Mouse (Mus musculus) intestine, embryonic 15.5 days (tissue): ENCODE measurements at regions not wholly inside any gene's neighbourhood (a gene's known extent, or its start where the extent isn't known, plus 50 kb on each side); places are given as distances from the start of the nearest gene placed in this dataset.
"Not testable (repeated sequence)": the region's sequence is repeated elsewhere in the genome, so short reads cannot be mapped to it uniquely, and the experiment has no call there.

Experiments
- ATAC-seq: fragments of 200-750 bp; cut with Nextera tagmentation; 2 replicates; pipeline ENCODE4 v1.8.0; 2017; ENCODE audit warnings: moderate TSS enrichment, moderate library complexity
- H3K27ac ChIP-seq: fragments of 300-500 bp; sonication (generic); 2 replicates; pipeline ENCODE4 v1.5.1; 2015; ENCODE audit warnings: mild to moderate bottlenecking, inconsistent platforms
- H3K27me3 ChIP-seq: fragments of 300-500 bp; sonication (generic); replicated peaks from 2 replicates; pipeline ENCODE4 v1.6.1; 2015; ENCODE audit warnings: inconsistent platforms
- H3K36me3 ChIP-seq: fragments of 300-500 bp; sonication (generic); 2 replicates; pipeline ENCODE4 v1.6.1; 2015; ENCODE audit warnings: inconsistent platforms
- H3K4me1 ChIP-seq: fragments of 300-500 bp; sonication (generic); replicated peaks from 2 replicates; pipeline ENCODE4 v1.6.1; 2015; ENCODE audit warnings: inconsistent platforms
- H3K4me2 ChIP-seq: fragments of 300-500 bp; sonication (generic); replicated peaks from 2 replicates; pipeline ENCODE4 v1.6.1; 2015; ENCODE audit warnings: mild to moderate bottlenecking, inconsistent platforms
- H3K4me3 ChIP-seq: fragments of 300-500 bp; sonication (generic); replicated peaks from 2 replicates; pipeline ENCODE4 v1.5.1; 2015; ENCODE audit warnings: inconsistent platforms
- H3K9ac ChIP-seq: fragments of 300-500 bp; sonication (generic); 2 replicates; pipeline ENCODE4 v1.6.1; 2015; ENCODE audit warnings: inconsistent platforms
- H3K9me3 ChIP-seq: fragments of 300-500 bp; sonication (generic); 2 replicates; pipeline ENCODE4 v1.6.1; 2016; ENCODE audit warnings: inconsistent platforms
- WGBS: fragments of 180-500 bp; shearing (Covaris S2); methylation state at CpG from one replicate; pipeline ENCODE4 v1.1.7; 2015; 5-methylcytosine and 5-hydroxymethylcytosine counted together

DNA sequence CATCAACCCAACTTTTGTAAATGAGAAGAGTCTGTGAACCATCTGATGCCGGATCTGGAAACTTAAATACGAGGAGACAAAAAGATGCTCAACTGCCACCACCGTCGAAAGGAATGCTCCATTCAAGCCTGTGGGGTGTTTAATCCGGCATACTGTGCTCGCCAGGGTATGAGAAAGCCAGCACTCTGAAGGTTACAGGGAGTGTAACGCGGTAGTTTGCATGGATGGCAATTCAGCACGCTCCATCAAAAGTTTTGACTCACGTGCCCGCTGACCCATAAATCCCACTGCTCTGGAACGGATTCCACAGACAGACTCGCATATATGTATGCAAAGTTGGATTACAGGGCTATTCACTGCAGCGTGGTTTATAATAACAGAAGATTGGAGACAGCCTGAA lies 84.0 kb upstream of the Top1 start:
- WGBS = 70% methylated on average over 14 of the region's 14 CpGs
- H3K9me3 ChIP-seq = no peaks in the 10 kb centered on the region
- no peaks in the 10 kb centered on the region for H3K4me1 ChIP-seq
- H3K4me2 ChIP-seq = no peak overlapping the region
- H3K9ac ChIP-seq = no peak overlapping the region
- no peaks in the 10 kb centered on the region for H3K36me3 ChIP-seq
- H3K27ac ChIP-seq = no peak overlapping the region
- no peaks in the 10 kb centered on the region for H3K27me3 ChIP-seq
- no peak overlapping the region for H3K4me3 ChIP-seq
- no peak for ATAC-seq

- 90% methylated on average over 4 of the region's 4 CpGs for WGBS
- no peaks in the 10 kb centered on the region for H3K36me3 ChIP-seq
- H3K9me3 ChIP-seq = no peaks in the 10 kb centered on the region
- no peak overlapping the region for H3K4me3 ChIP-seq
- ATAC-seq = no peak
- H3K27ac ChIP-seq = no peak overlapping the region
- H3K9ac ChIP-seq = no peak overlapping the region
- H3K4me2 ChIP-seq = no peak overlapping the region
- no peaks in the 10 kb centered on the region for H3K4me1 ChIP-seq
- no peaks in the 10 kb centered on the region for H3K27me3 ChIP-seq
These were observed 77.9 kb upstream of the Top1 start for GRCm38 (mm10) chr2:160567813-160568212.

- no peaks in the 10 kb centered on the region for H3K4me1 ChIP-seq
- no peak for ATAC-seq
- H3K9ac ChIP-seq = no peak overlapping the region
- H3K27ac ChIP-seq = no peak overlapping the region
- no peak overlapping the region for H3K4me2 ChIP-seq
- 81% methylated on average over 5 of the region's 5 CpGs for WGBS
- H3K36me3 ChIP-seq = no peaks in the 10 kb centered on the region
- H3K4me3 ChIP-seq = no peak overlapping the region
- no peaks in the 10 kb centered on the region for H3K9me3 ChIP-seq
- no peaks in the 10 kb centered on the region for H3K27me3 ChIP-seq
These were observed 76.2 kb upstream of the Top1 start for GRCm38 (mm10) chr2:160569496-160569895.

DNA sequence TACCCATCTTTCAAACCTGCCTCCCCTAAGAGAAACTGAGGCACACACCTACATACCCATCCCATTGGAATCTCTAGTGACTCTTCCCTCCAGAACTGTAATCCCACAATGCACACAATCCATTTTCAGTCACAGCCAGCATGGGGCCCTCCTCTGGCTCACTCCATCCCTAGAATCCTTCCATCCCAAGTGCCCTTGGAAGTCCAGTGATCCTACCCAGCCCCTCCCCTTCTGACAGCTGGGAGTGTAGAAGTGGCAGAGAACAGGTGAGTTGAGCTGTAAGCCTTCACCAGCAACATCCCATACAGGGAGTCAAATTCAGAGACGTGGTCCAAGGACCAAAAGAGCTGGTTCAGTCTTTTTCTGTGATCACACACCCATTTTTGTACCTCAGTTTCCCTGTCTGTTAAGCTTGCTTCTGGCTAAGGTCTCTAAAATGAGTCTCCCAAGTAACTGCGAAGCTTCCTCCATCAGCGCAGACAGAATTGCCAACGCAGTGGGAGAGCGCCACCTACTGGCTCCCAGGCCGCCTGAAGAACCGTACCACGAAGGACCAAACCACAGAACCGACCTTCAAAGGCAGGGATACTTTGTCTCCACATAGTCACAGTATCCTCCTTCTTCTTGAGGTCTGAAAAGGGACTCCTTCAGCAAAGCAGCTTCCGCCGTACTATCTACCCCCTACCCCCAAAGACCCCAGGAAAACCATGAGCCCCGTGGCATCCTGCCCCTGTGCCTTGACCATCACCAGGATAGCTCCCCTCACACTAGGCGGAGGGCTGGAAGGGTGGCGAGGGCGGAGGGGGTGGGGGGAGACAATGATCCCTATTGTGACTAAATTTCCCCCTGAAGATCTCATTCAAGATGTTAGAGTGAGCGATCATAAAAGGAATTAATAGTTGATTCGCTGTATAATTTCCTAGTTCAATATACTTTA lies 67.0 kb upstream of the Top1 start:
- Histone ChIP-seq H3K36me3 (no peaks in the 10 kb centered on the region), H3K27ac (no peak overlapping the region), H3K4me1 (0 out of 2 replicates have a peak, but pooled peaks cover 2% of the 10 kb centered on the region), H3K4me3 (no peak overlapping the region), H3K9ac (no peak overlapping the region), H3K4me2 (no peak overlapping the region), H3K27me3 (peaks cover 30% of the 10 kb centered on the region), H3K9me3 (no peaks in the 10 kb centered on the region)
- peak; percentile 51; the same call in 1 of the 2 replicates for ATAC-seq
- 13% methylated on average over 17 of the region's 17 CpGs for WGBS

GRCm38 (mm10) chr2:160580250-160580649 lies 65.4 kb upstream of the Top1 start:
- ATAC-seq = no peak
- 0 out of 2 replicates have a peak, but pooled peaks cover 2% of the 10 kb centered on the region for H3K4me1 ChIP-seq

DNA sequence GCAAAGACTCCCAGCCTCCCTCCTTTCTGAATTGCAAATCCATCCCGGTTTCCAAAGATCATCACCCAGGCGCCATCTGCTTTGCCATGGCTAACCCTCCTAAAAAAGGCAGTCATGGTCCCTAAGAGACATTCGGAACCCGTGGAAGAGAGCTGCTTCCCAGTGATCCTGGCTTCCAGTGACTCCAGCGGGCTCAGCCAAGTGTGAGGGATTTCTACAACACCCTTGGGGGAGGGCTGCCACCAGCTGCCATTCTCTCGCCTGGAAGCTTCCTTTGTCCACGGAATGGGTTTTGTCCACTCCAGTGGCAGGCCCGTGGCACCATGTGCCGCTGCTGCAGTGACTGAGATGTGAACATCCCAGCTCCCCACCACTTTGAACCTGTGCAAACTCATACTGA lies 64.7 kb upstream of the Top1 start:
- H3K27ac ChIP-seq = no peak overlapping the region
- H3K4me3 ChIP-seq = no peak overlapping the region
- 15% methylated on average over 9 of the region's 9 CpGs for WGBS
- no peak overlapping the region for H3K9ac ChIP-seq
- H3K9me3 ChIP-seq = no peaks in the 10 kb centered on the region
- no peak overlapping the region for H3K4me2 ChIP-seq
- no peaks in the 10 kb centered on the region for H3K36me3 ChIP-seq
- H3K4me1 ChIP-seq = 0 out of 2 replicates have a peak, but pooled peaks cover 2% of the 10 kb centered on the region
- H3K27me3 ChIP-seq = peaks cover 36% of the 10 kb centered on the region
- no peak for ATAC-seq

More at GRCm38 (mm10) chr2:160580250-160580649, 65.4 kb upstream of the Top1 start:
- no peaks in the 10 kb centered on the region for H3K36me3 ChIP-seq
- peaks cover 35% of the 10 kb centered on the region for H3K27me3 ChIP-seq
- H3K9ac ChIP-seq = no peak overlapping the region
- H3K4me2 ChIP-seq = no peak overlapping the region
- no peak overlapping the region for H3K27ac ChIP-seq
- H3K4me3 ChIP-seq = no peak overlapping the region
- 32% methylated on average over 9 of the region's 9 CpGs for WGBS
- no peaks in the 10 kb centered on the region for H3K9me3 ChIP-seq

GRCm38 (mm10) chr2:160583034-160583433 lies 62.7 kb upstream of the Top1 start:
- H3K4me1 ChIP-seq, H3K27ac ChIP-seq, ATAC-seq, H3K36me3 ChIP-seq, H3K9me3 ChIP-seq, H3K9ac ChIP-seq, H3K4me3 ChIP-seq, H3K4me2 ChIP-seq: not testable (repeated sequence)
- peaks cover 36% of the 10 kb centered on the region for H3K27me3 ChIP-seq
- 95% methylated on average over 19 of the region's 19 CpGs for WGBS

DNA sequence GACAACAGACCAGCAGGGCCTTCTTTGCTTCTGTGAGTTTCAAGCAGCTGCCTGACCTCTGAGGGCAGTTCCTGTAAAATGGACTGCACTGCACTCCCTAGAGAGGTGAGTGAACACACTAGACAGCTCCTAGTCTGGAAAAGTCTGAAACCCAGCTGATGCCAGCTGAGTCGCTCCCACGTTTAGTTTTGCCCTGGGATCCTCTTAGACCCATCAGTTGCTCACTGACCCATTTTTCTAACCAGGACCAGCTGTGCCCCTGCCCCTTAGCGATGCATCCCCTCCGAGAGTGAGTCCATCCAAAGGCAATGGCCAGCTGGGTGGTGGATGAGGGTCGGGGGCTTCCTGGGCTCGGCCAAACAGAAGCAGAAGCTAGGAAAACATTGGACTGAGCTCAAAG lies 62.2 kb upstream of the Top1 start:
- H3K9ac ChIP-seq = no peak overlapping the region
- no peaks in the 10 kb centered on the region for H3K36me3 ChIP-seq
- H3K4me2 ChIP-seq = no peak overlapping the region
- H3K27me3 ChIP-seq = peaks cover 36% of the 10 kb centered on the region
- no peak for ATAC-seq
- H3K27ac ChIP-seq = no peak overlapping the region
- 79% methylated on average over 6 of the region's 6 CpGs for WGBS
- H3K4me1 ChIP-seq = 0 out of 2 replicates have a peak, but pooled peaks cover 2% of the 10 kb centered on the region
- H3K9me3 ChIP-seq = no peaks in the 10 kb centered on the region
- no peak overlapping the region for H3K4me3 ChIP-seq

GRCm38 (mm10) chr2:160584568-160584967 lies 61.1 kb upstream of the Top1 start:
- no peak overlapping the region for H3K4me2 ChIP-seq
- no peak overlapping the region for H3K27ac ChIP-seq
- no peaks in the 10 kb centered on the region for H3K9me3 ChIP-seq
- ATAC-seq = no peak
- no peaks in the 10 kb centered on the region for H3K4me1 ChIP-seq
- H3K36me3 ChIP-seq = no peaks in the 10 kb centered on the region
- H3K4me3 ChIP-seq = no peak overlapping the region
- no peak overlapping the region for H3K9ac ChIP-seq
- H3K27me3 ChIP-seq = peaks cover 27% of the 10 kb centered on the region
- WGBS = 57% methylated on average over 9 of the region's 9 CpGs

DNA sequence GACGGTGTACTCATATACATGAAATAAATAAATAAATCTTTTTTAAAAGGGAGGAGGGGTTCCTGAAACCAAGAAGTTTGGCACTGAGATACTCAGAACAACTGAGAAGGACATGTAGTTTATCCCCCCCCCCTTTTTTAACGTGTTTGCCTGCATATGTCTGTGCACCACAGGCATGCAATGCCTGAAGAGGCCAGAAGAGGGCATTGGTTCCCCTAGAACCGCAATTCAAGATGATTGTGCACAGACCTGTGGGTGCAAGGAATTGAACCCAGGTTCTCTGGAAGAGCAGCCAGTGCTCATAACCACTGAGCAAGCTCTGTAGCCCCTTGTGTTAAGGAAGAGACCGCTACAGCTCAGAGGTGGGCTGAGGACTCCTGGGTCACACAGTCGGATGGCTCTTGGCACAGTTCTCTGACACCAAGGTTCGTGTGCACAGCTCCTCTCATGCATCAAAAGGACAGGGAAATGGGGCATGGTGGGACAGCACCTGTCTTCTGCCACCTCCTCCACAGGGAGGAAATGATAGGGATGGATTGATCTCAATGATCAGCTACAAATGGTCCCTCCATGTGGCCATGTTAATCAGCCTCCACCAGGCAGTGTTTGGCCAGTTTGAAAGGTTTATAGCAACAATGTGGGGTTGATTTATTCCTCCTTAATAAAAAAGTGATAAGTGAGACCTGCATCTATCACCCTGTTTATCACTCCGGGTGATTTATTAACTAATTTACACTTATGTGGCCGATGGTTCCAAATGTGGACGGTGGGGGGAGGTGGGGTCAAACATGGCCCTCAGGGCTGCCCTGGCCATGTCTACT lies 58.5 kb upstream of the Top1 start:
- 50% methylated on average over 9 of the region's 9 CpGs for WGBS
- no peaks in the 10 kb centered on the region for H3K9me3 ChIP-seq
- H3K36me3 ChIP-seq = no peaks in the 10 kb centered on the region
- no peak for ATAC-seq
- H3K4me3 ChIP-seq = no peak overlapping the region
- no peak overlapping the region for H3K27ac ChIP-seq
- peaks cover 5% of the 10 kb centered on the region; the same call in 1 of the 2 replicates for H3K27me3 ChIP-seq
- H3K4me1 ChIP-seq = no peaks in the 10 kb centered on the region
- H3K9ac ChIP-seq = no peak overlapping the region
- no peak overlapping the region for H3K4me2 ChIP-seq

DNA sequence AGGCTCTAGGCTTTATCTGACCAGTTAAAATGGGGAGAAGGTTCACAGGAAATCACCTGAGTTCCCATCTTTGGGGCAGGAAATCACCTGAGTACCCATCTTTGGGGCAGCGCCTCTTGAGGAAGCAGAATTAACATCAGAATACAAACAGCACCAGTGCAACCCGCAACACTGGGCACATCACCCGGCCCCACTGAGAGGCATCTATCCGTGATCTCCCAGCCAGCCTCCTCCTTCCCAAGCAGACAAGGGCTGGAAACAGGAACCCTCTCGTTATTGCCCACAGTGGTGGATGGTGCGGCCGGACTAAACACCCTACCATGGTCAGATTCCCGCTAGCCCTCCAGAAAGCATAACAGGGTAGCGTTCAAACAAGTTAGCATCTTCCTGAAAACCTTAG lies 57.3 kb upstream of the Top1 start:
- WGBS = 91% methylated on average over 9 of the region's 9 CpGs
- no peak overlapping the region for H3K27ac ChIP-seq
- H3K9me3 ChIP-seq = no peaks in the 10 kb centered on the region
- ATAC-seq = no peak
- no peaks in the 10 kb centered on the region for H3K36me3 ChIP-seq
- no peak overlapping the region for H3K4me2 ChIP-seq
- no peaks in the 10 kb centered on the region for H3K4me1 ChIP-seq
- H3K27me3 ChIP-seq = peaks cover 5% of the 10 kb centered on the region; the same call in 1 of the 2 replicates
- no peak overlapping the region for H3K9ac ChIP-seq
- H3K4me3 ChIP-seq = no peak overlapping the region

- H3K4me1 ChIP-seq = no peaks in the 10 kb centered on the region
- no peak overlapping the region for H3K27ac ChIP-seq
- ATAC-seq = no peak
- 44% methylated on average over 13 of the region's 13 CpGs for WGBS
- H3K36me3 ChIP-seq = no peaks in the 10 kb centered on the region
- no peak overlapping the region for H3K4me3 ChIP-seq
- H3K4me2 ChIP-seq = no peak overlapping the region
- no peaks in the 10 kb centered on the region for H3K27me3 ChIP-seq
- H3K9ac ChIP-seq = no peak overlapping the region
- no peaks in the 10 kb centered on the region for H3K9me3 ChIP-seq
These were observed 55.3 kb upstream of the Top1 start for GRCm38 (mm10) chr2:160590209-160590910.
